Mouse (Mus musculus) kidney, adult 11 months (tissue): ENCODE results near the gene Cdc6.
"Not testable (repeated sequence)": the region's sequence is repeated elsewhere in the genome, so short reads cannot be mapped to it uniquely, and the experiment has no call there.

Experiments
- DNase-seq: peaks from one replicate; pipeline ENCODE4 v3.0.0; 2022

The Cdc6 gene

GRCm38 (mm10) chr11:98910415-98910814 is 2.8 kb downstream of the Cdc6 start:
- no peak for DNase-seq

- DNase-seq = no peak
Measured at GRCm38 (mm10) chr11:98911498-98911897, 3.9 kb downstream of the Cdc6 start.

- DNase-seq = no peak
Measured at GRCm38 (mm10) chr11:98914196-98914595, 6.6 kb downstream of the Cdc6 start.

- DNase-seq = not testable (repeated sequence)
Measured at GRCm38 (mm10) chr11:98916376-98916775, 8.8 kb downstream of the Cdc6 start.

- DNase-seq = no peak
Measured at GRCm38 (mm10) chr11:98917428-98918005, 9.9 kb downstream of the Cdc6 start.

GRCm38 (mm10) chr11:98918231-98918630 is 10.6 kb downstream of the Cdc6 start:
- peak; percentile 54 for DNase-seq

- DNase-seq = no peak
Measured at GRCm38 (mm10) chr11:98919009-98919408, 11.4 kb downstream of the Cdc6 start.

- DNase-seq = not testable (repeated sequence)
Measured at GRCm38 (mm10) chr11:98921813-98922212, 14.2 kb downstream of the Cdc6 start.

- not testable (repeated sequence) for DNase-seq
Measured at GRCm38 (mm10) chr11:98922307-98922706, 14.7 kb downstream of the Cdc6 start.

GRCm38 (mm10) chr11:98922851-98923711 is 15.5 kb downstream of the Cdc6 start:
- DNase-seq = not testable (repeated sequence)

GRCm38 (mm10) chr11:98924633-98925175 is 17.1 kb downstream of the Cdc6 start:
- DNase-seq = no peak

GRCm38 (mm10) chr11:98925265-98925721 is 17.7 kb downstream of the Cdc6 start:
- no peak for DNase-seq

GRCm38 (mm10) chr11:98925868-98926311 is 18.3 kb downstream of the Cdc6 start:
- DNase-seq = no peak

- no peak for DNase-seq
Measured at GRCm38 (mm10) chr11:98926553-98926952, 19.0 kb downstream of the Cdc6 start.

GRCm38 (mm10) chr11:98927438-98928076 is 20.0 kb downstream of the Cdc6 start, which contains the start of gene Rara:
Gene Rara, plus strand, starts transcription at chr11:98927818.
- DNase-seq = no peak

GRCm38 (mm10) chr11:98928186-98928893 is 20.7 kb downstream of the Cdc6 start:
- DNase-seq = no peak

GRCm38 (mm10) chr11:98929503-98929902 is 21.9 kb downstream of the Cdc6 start:
- no peak for DNase-seq

GRCm38 (mm10) chr11:98930127-98930601 is 22.6 kb downstream of the Cdc6 start:
- no peak for DNase-seq

- no peak for DNase-seq
Measured at GRCm38 (mm10) chr11:98930773-98931512, 23.3 kb downstream of the Cdc6 start.

- no peak for DNase-seq
Measured at GRCm38 (mm10) chr11:98931513-98932292, 24.1 kb downstream of the Cdc6 start.
